Mouse (Mus musculus) ES-E14 (cell line): ENCODE measurements at regions not wholly inside any gene's neighbourhood (a gene's known extent, or its start where the extent isn't known, plus 50 kb on each side); places are given as distances from the start of the nearest gene placed in this dataset.

ENCODE experiments used
- CHD2 ChIP-seq: IDR thresholded peaks from 2 replicates; pipeline ENCODE4 v1.6.1; 2014; ENCODE audit warnings: mild to moderate bottlenecking, low read depth, low read length, inconsistent platforms
- HCFC1 ChIP-seq: IDR thresholded peaks from 2 replicates; pipeline ENCODE4 v1.6.1; 2012; ENCODE audit warnings: low read length, inconsistent platforms, borderline replicate concordance; ENCODE audit not compliant: insufficient read depth
- ZC3H11A ChIP-seq: IDR thresholded peaks from 2 replicates; pipeline ENCODE4 v1.6.1; 2012; ENCODE audit warnings: low read depth, mild to moderate bottlenecking, inconsistent platforms, low read length, borderline replicate concordance
- ZNF384 ChIP-seq: IDR thresholded peaks from 2 replicates; pipeline ENCODE4 v1.6.1; 2012; ENCODE audit warnings: low read depth, low read length, inconsistent platforms

- TF ChIP-seq ZC3H11A, result no peak
- no peak for TF ChIP-seq ZNF384
- TF ChIP-seq HCFC1, result no peak
- no peak for TF ChIP-seq CHD2
Measured at GRCm38 (mm10) chr3:156406136-156406535, 155.5 kb upstream of the Negr1 start.
